Mouse (Mus musculus) limb, embryonic 15.5 days (tissue): ENCODE measurements around the gene Hps5. TPM values are rescaled to one million over a fixed set of nuclear protein-coding genes. Genes with fewer than 3 reads are reported as not detected.

Experiments
- ATAC-seq: fragments of 200-750 bp; cut with Nextera tagmentation; 2 replicates; pipeline ENCODE4 v1.8.0; 2017; ENCODE audit warnings: low read depth, moderate TSS enrichment; ENCODE audit not compliant: insufficient number of reproducible peaks, low FRiP score, low TSS enrichment
- H3K27ac ChIP-seq: fragments of 300-500 bp; sonication (generic); 2 replicates; pipeline ENCODE4 v1.5.1; 2015; ENCODE audit warnings: moderate library complexity, mild to moderate bottlenecking, inconsistent platforms
- H3K27me3 ChIP-seq: fragments of 300-500 bp; sonication (generic); 2 replicates; pipeline ENCODE4 v1.6.1; 2015; ENCODE audit warnings: inconsistent platforms
- H3K36me3 ChIP-seq: fragments of 300-500 bp; sonication (generic); 2 replicates; pipeline ENCODE4 v1.6.1; 2015; ENCODE audit warnings: inconsistent platforms
- H3K4me1 ChIP-seq: fragments of 300-500 bp; sonication (generic); 2 replicates; pipeline ENCODE4 v1.6.1; 2015; ENCODE audit warnings: inconsistent platforms
- H3K4me2 ChIP-seq: fragments of 300-500 bp; sonication (generic); 2 replicates; pipeline ENCODE4 v1.6.1; 2015; ENCODE audit warnings: mild to moderate bottlenecking, inconsistent platforms
- H3K4me3 ChIP-seq: fragments of 300-500 bp; sonication (generic); 2 replicates; pipeline ENCODE4 v1.5.1; 2015; ENCODE audit warnings: mild to moderate bottlenecking, inconsistent platforms
- H3K9ac ChIP-seq: fragments of 300-500 bp; sonication (generic); 2 replicates; pipeline ENCODE4 v1.6.1; 2015; ENCODE audit warnings: inconsistent platforms
- H3K9me3 ChIP-seq: fragments of 300-500 bp; sonication (generic); 2 replicates; pipeline ENCODE4 v1.6.1; 2016; ENCODE audit warnings: inconsistent platforms
- WGBS: fragments of 180-500 bp; shearing (Covaris S2); methylation state at CpG from one replicate; pipeline ENCODE4 v1.1.7; 2015; 5-methylcytosine and 5-hydroxymethylcytosine counted together
- polyA plus RNA-seq: library from polyadenylated mRNA; unstranded; fragments of >200 nt; fragmentation: Nextera tagmentation; extraction: Ambion mirVana; gene quantifications from 2 replicates; pipeline ENCODE4 v1.2.1, GENCODE M21; 2015

Hps5 gene
- polyA plus RNA-seq, 1 experiment from 2014 or later: 23.2 TPM

DNA sequence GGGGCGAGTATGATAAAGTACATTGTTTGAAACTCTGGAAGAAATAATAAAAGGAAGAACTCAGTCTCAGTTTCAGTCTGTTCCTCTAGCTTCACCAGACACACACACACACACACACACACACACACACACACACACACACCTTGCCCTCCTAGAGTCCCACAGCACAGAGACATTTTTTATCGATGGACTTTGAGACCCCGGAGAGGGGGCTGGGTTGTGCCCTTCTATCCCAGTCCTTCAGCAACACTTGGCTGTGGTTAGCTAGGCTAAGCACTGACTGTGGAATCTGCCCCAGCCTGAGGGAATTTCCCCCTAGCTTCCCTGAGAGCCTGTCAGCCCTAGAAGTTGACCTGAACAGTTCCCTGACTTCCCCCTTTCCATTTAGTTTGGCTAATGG is 72.0 kb downstream of the Hps5 start:
- H3K4me3 ChIP-seq: no peak overlapping the region
- H3K4me2 ChIP-seq: no peak overlapping the region
- 90% methylated on average over 3 of the region's 3 CpGs for WGBS
- no peaks in the 10 kb centered on the region for H3K36me3 ChIP-seq
- H3K9ac ChIP-seq: no peak overlapping the region
- no peak for ATAC-seq
- H3K4me1 ChIP-seq: no peaks in the 10 kb centered on the region
- no peaks in the 10 kb centered on the region for H3K27me3 ChIP-seq
- no peaks in the 10 kb centered on the region for H3K9me3 ChIP-seq
- H3K27ac ChIP-seq: no peak overlapping the region

DNA sequence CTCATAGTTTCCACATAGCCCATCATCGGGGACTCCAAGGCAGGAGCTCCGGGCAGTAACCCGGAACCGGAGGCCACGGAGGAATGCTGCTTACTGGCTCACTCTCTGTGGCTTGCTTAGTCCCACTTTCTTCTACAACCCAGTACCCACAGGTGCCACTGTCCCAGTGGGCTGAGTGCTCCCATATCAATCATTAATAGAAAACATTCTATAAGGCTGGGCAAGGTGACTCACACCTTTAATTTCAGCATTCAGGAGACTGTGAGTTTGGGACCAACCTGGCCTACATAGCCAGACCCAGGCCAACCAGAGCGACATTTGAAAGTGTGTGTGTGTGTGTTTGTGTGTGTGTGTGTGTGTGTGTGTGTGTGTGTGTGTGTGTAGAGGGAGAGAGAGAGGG is 72.5 kb downstream of the Hps5 start:
- no peak for ATAC-seq
- Histone ChIP-seq H3K36me3 (no peaks in the 10 kb centered on the region), H3K9ac (no peak overlapping the region), H3K4me1 (no peaks in the 10 kb centered on the region), H3K27ac (no peak overlapping the region), H3K4me3 (no peak overlapping the region), H3K4me2 (no peak overlapping the region), H3K9me3 (no peaks in the 10 kb centered on the region), H3K27me3 (no peaks in the 10 kb centered on the region)
- 95% methylated on average over 6 of the region's 6 CpGs for WGBS

DNA sequence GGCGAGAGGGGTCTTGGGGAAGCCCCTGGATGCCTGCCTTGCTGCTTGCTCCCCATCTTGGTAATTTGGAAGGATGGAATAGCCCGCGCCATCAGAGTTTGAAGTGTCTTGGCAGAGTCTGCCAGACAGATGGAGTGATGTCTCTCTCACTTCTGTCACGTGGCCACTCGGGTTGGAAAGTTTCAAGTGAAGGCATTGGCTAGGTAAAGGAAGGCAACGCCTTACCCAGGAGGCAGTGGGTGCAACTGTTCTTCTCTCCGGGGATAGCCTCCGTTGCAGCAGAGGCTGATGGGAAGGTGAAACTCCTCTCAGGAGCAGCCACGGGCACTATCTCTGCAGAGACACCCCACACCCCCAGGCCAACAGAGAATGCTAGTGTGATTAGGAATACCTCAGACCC is 75.4 kb downstream of the Hps5 start:
- H3K4me3 ChIP-seq: no peak overlapping the region
- H3K36me3 ChIP-seq: no peaks in the 10 kb centered on the region
- H3K27me3 ChIP-seq: peaks cover 3% of the 10 kb centered on the region; the same call in 1 of the 2 replicates
- no peaks in the 10 kb centered on the region for H3K9me3 ChIP-seq
- 76% methylated on average over 9 of the region's 9 CpGs for WGBS
- H3K27ac ChIP-seq: no peak overlapping the region
- H3K4me1 ChIP-seq: no peaks in the 10 kb centered on the region
- H3K9ac ChIP-seq: no peak overlapping the region
- no peak for ATAC-seq
- no peak overlapping the region for H3K4me2 ChIP-seq

DNA sequence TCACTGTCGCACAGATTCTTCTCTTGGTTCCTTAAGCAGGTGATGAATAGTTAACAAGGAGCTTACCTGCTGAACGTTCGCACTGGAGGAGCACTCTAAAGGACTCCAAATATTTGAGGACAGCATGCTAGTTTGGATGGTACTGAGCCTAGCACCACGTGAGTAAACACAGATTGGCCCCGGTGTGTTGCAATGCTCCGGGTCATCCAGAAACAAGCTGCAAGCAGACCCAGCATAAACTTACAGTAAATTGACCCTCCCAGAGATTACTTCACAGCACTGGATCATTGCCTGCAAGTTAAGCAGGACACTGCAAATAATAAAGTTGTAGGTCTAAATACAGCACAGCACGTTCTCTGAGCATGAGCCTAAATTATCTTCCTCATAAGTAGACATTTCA is 76.3 kb downstream of the Hps5 start:
- H3K36me3 ChIP-seq: no peaks in the 10 kb centered on the region
- peaks cover 3% of the 10 kb centered on the region; the same call in 1 of the 2 replicates for H3K27me3 ChIP-seq
- H3K27ac ChIP-seq: no peak overlapping the region
- no peak overlapping the region for H3K4me2 ChIP-seq
- no peaks in the 10 kb centered on the region for H3K4me1 ChIP-seq
- no peaks in the 10 kb centered on the region for H3K9me3 ChIP-seq
- H3K4me3 ChIP-seq: no peak overlapping the region
- 73% methylated on average over 7 of the region's 7 CpGs for whole genome bisulfite sequencing
- H3K9ac ChIP-seq: no peak overlapping the region
- ATAC-seq: no peak

DNA sequence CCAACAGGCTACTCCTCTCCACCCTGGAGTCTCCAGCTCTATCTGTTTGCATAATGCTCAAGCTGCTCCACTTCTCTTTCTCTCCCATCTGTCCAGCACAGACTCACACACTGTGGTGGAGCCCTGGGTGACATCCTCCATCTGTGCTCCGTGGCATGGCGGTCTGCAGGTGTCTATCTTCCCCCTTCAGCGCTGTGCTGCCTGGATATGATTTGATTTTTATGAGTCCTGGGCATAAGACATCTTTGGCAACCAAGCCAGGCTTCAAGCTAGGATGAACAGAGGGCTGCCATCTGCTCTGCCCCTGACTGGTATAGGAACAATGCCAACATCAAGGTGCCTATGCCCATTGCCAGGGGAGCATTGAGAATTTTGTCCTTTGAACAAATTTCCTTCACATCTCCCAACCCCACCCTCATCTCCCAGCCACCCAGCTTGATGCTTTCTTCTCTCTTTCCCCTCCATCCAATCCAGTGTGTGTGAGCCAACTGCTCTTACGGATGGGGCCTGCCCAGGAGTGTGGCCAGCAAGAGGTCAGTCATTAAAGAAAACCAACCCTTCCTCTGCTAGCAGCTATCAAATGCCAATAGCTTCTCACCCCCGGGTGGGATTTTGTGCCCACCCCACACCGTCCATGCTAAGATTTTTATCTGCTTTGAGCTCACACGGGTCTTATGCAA is 77.1 kb downstream of the Hps5 start:
- Histone ChIP-seq H3K4me2 (no peak overlapping the region), H3K9ac (no peak overlapping the region), H3K27me3 (peaks cover 3% of the 10 kb centered on the region; the same call in 1 of the 2 replicates), H3K4me3 (no peak overlapping the region), H3K27ac (no peak overlapping the region), H3K4me1 (no peaks in the 10 kb centered on the region), H3K9me3 (no peaks in the 10 kb centered on the region), H3K36me3 (no peaks in the 10 kb centered on the region)
- ATAC-seq: no peak
- WGBS: 82% methylated on average over 7 of the region's 7 CpGs

DNA sequence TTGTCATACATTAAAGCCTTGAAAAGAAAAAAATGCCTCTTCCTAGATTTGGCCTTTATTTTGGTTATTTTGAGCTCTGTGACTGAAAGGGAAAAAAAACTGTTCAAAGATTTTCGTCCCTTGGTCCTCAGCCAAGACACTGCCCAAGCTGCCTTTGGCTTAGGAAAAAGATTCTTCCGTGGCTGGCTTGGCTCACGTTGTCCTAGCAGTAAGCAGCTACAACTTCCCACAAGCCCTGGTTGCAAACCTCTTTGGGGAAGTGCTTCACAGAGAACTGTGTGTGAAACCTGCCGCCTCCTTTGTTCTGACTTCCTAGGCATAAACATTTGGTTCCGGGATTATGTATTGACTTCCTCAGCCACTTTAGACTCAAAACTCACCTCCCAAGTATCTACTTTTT is 79.0 kb downstream of the Hps5 start:
- H3K27me3 ChIP-seq: peaks cover 3% of the 10 kb centered on the region; the same call in 1 of the 2 replicates
- no peaks in the 10 kb centered on the region for H3K9me3 ChIP-seq
- no peaks in the 10 kb centered on the region for H3K4me1 ChIP-seq
- WGBS: 53% methylated on average over 5 of the region's 5 CpGs
- H3K27ac ChIP-seq: no peak overlapping the region
- ATAC-seq: no peak
- H3K36me3 ChIP-seq: no peaks in the 10 kb centered on the region
- H3K4me2 ChIP-seq: no peak overlapping the region
- H3K4me3 ChIP-seq: no peak overlapping the region
- no peak overlapping the region for H3K9ac ChIP-seq

DNA sequence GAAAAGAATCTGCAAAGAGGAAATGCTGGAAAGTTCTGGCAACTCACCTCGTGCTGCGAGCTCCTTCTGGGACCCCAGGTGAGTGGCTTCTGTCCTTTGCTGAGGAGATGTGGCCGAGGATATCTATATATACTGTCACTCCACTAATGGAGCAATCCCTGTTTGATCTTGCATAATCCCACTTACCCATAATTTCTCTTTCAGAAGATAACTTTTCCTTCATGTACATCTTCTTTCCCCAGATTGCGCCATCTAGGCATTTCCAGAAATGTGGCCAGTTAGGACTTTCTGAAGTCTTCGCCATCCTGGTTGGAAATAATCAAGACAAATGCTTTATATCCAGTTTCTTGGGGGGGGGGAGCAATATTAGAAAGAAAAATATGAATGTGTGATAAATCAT is 80.3 kb downstream of the Hps5 start, which contains the start of gene Saa3:
Saa3 (minus strand) TSS at position 101 of the 400 bp plus-strand sequence.
- WGBS: 85% methylated on average over 5 of the region's 5 CpGs
- Histone ChIP-seq H3K27ac (no peak within 1 kb of the TSS), H3K27me3 (peaks cover 3% of the 10 kb centered on the region; the same call in 1 of the 2 replicates), H3K36me3 (no peaks in the 10 kb centered on the region), H3K9ac (no peak within 1 kb of the TSS), H3K4me2 (no peak within 1 kb of the TSS), H3K4me1 (no peaks in the 10 kb centered on the region), H3K4me3 (no peak within 1 kb of the TSS), H3K9me3 (no peaks in the 10 kb centered on the region)
- ATAC-seq: no peak

DNA sequence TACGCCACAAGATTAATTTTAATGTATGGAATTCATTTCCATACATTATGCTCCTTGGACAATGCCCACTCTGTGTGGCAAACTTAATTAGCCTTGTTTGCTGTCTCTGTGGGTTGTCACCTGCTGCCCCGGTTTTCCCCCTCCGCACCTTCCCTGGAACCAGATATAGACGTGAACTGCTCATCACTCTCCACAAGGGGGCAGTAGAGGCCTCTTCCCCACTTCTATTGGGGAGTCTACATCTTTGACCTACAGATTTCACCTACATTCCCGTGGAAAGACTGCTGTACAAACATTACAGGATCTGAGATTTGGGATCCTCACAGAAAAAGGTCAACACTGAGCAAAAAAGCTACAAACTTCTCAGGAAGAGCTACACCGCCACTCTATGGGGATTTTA is 81.3 kb downstream of the Hps5 start:
- WGBS: 31% methylated on average over 6 of the region's 6 CpGs
- H3K9ac ChIP-seq: no peak overlapping the region
- no peaks in the 10 kb centered on the region for H3K4me1 ChIP-seq
- no peak overlapping the region for H3K4me3 ChIP-seq
- H3K4me2 ChIP-seq: no peak overlapping the region
- H3K27ac ChIP-seq: no peak overlapping the region
- no peaks in the 10 kb centered on the region for H3K36me3 ChIP-seq
- H3K27me3 ChIP-seq: peaks cover 3% of the 10 kb centered on the region; the same call in 1 of the 2 replicates
- H3K9me3 ChIP-seq: no peaks in the 10 kb centered on the region
- ATAC-seq: no peak

DNA sequence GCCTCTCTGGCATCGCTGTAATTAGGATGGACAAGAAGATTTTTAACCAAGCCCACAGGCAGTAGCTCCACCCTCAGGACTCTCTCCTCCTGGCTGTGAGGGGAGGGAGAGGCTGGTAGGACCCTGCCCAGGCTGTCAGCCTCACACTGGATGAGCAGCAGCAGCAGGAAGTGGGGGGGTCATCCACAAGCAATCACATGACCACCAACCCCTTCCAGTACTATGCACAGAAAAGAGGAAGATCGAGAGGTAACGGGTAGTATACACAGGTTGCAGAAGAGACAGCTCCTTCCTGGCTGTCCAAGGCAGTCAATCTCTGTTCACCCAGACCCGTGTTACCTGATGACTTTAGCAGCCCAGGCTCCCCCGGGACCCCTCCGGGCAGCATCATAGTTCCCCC is 83.6 kb downstream of the Hps5 start:
- no peaks in the 10 kb centered on the region for H3K4me1 ChIP-seq

More for the DNA sequence above, 83.6 kb downstream of the Hps5 start:
- no peak overlapping the region for H3K4me2 ChIP-seq
- no peak overlapping the region for H3K4me3 ChIP-seq
- H3K36me3 ChIP-seq: peaks cover 8% of the 10 kb centered on the region; the same call in 1 of the 2 replicates
- peaks cover 3% of the 10 kb centered on the region; the same call in 1 of the 2 replicates for H3K27me3 ChIP-seq
- WGBS: 69% methylated on average over 6 of the region's 6 CpGs
- no peak overlapping the region for H3K9ac ChIP-seq
- ATAC-seq: no peak
- H3K27ac ChIP-seq: no peak overlapping the region
- no peaks in the 10 kb centered on the region for H3K9me3 ChIP-seq

Other genes starting within 250 kb of the Hps5 start
- 15.5 and 16.5 TPM in 2 replicates for gene Sergef, start 156.3 kb downstream of the Hps5 start, polyA plus RNA-seq
- gene Tph1, start 123.5 kb downstream of the Hps5 start, polyA plus RNA-seq: 2.5 and 3.0 TPM in 2 replicates
- 27.3 and 28.9 TPM in 2 replicates for gene Saal1, start 85.4 kb downstream of the Hps5 start, polyA plus RNA-seq
- gene Saa3, start 80.4 kb downstream of the Hps5 start, polyA plus RNA-seq: 0.50 and 0.67 TPM in 2 replicates
- gene Saa4, start 63.5 kb downstream of the Hps5 start, polyA plus RNA-seq: not detected in 2 replicates
- 1.2 and 1.9 TPM in 2 replicates for gene Saa1, start 53.1 kb downstream of the Hps5 start, polyA plus RNA-seq
- 0.41 and 0.78 TPM in 2 replicates for gene Saa2, start 44.3 kb downstream of the Hps5 start, polyA plus RNA-seq
- 49.8 and 52.4 TPM in 2 replicates for gene Gtf2h1, start within 50 bp of the Hps5 start, polyA plus RNA-seq
- 1,928 and 2,051 TPM in 2 replicates for gene Ldha, start 45.4 kb upstream of the Hps5 start, polyA plus RNA-seq
- 0.26 TPM in 1 of 2 replicates, not detected in the other for gene Ldhc, start 65.1 kb upstream of the Hps5 start, polyA plus RNA-seq
- 161 and 169 TPM in 2 replicates for gene Tsg101, start 123.9 kb upstream of the Hps5 start, polyA plus RNA-seq
- 11.1 and 11.2 TPM in 2 replicates for gene Uevld, start 162.5 kb upstream of the Hps5 start, polyA plus RNA-seq
- gene Gm9999, start 187.5 kb upstream of the Hps5 start, polyA plus RNA-seq: not detected in 2 replicates
- 23.3 and 23.9 TPM in 2 replicates for gene Spty2d1, start 212.3 kb upstream of the Hps5 start, polyA plus RNA-seq